Mouse (Mus musculus): ENCODE measurements at regions not wholly inside any gene's neighbourhood (a gene's known extent, or its start where the extent isn't known, plus 50 kb on each side); places are given as distances from the start of the nearest gene placed in this dataset.

- in situ Hi-C loops (cut with MseI, MboI): loop anchor here in 1 of 2 experiments (25.0 kb wide), 1 partner anchor 97 kb away; no protein-coding TSS in a partner anchor
Measured at GRCm38 (mm10) chrX:17965375-17965774, 180.3 kb upstream of the Dusp21 start.

GRCm38 (mm10) chrX:18014361-18014760, 131.3 kb upstream of the Dusp21 start:
- in situ Hi-C loops (cut with MseI, MboI): no loop called here

- in situ Hi-C loops (cut with MseI, MboI): no loop called here
Measured at GRCm38 (mm10) chrX:18048621-18049020, 97.0 kb upstream of the Dusp21 start.

- in situ Hi-C loops (cut with MseI, MboI): no loop called here
Measured at GRCm38 (mm10) chrX:18081449-18081848, 64.2 kb upstream of the Dusp21 start.

- in situ Hi-C loops (cut with MseI, MboI): no loop called here
Measured at GRCm38 (mm10) chrX:18093274-18093673, 52.4 kb upstream of the Dusp21 start.
